Mouse (Mus musculus) bone marrow macrophage, adult 2 months (primary cell): ENCODE measurements around the gene 1700020A23Rik. TPM values are rescaled to one million over a fixed set of nuclear protein-coding genes. Genes with fewer than 3 reads are reported as not detected.
A peak's percentile ranks its signal among the peaks of the same experiment; 100 is the strongest.
"Not testable (repeated sequence)": the region's sequence is repeated elsewhere in the genome, so short reads cannot be mapped to it uniquely, and the experiment has no call there.

Experiments used
- H3K27ac ChIP-seq: 2 replicates; pipeline ENCODE4 v1.5.1; 2012; ENCODE audit warnings: low read depth, low read length; ENCODE audit not compliant: insufficient read depth
- H3K4me1 ChIP-seq: 2 replicates; pipeline ENCODE4 v1.6.1; 2012; ENCODE audit warnings: low read length; ENCODE audit not compliant: control insufficient read depth, insufficient read depth
- H3K4me3 ChIP-seq: 2 replicates; pipeline ENCODE4 v1.5.1; 2012; ENCODE audit warnings: mild to moderate bottlenecking, low read length, moderate library complexity; ENCODE audit not compliant: insufficient read depth
- CTCF ChIP-seq: IDR thresholded peaks from 2 replicates; pipeline ENCODE4 v1.5.1; 2012; ENCODE audit warnings: low read depth, mild to moderate bottlenecking, low read length, moderate library complexity
- POLR2A ChIP-seq: IDR thresholded peaks from 2 replicates; pipeline ENCODE4 v1.6.1; 2012; ENCODE audit warnings: mild to moderate bottlenecking, low read depth, low read length, borderline replicate concordance
- polyA plus RNA-seq: library from polyadenylated mRNA; stranded (reverse); fragments of >200 nt; gene quantifications from 2 replicates; pipeline ENCODE4 v1.2.4, GENCODE M21; 2012; ENCODE audit not compliant: missing spikeins, insufficient read depth, insufficient read length

The 1700020A23Rik gene
- not detected in 2 replicates for polyA plus RNA-seq

GRCm38 (mm10) chr2:130404939-130405338 is at the start of gene 1700020A23Rik, which contains the start of gene Gm28372:
1700020A23Rik (plus strand) TSS chr2:130405259.
Gm28372 (plus strand) TSS chr2:130405239.
- no peak for TF ChIP-seq CTCF
- Histone ChIP-seq H3K4me1 (no peaks in the 10 kb centered on the region), H3K4me3 (no peak within 1 kb of the TSS), H3K27ac (no peak within 1 kb of the TSS)

GRCm38 (mm10) chr2:130357551-130357950 is 47.5 kb upstream of the 1700020A23Rik start:
- H3K4me1 ChIP-seq, result no peaks in the 10 kb centered on the region
- no peak overlapping the region for H3K4me3 ChIP-seq
- no peak overlapping the region for H3K27ac ChIP-seq
- TF ChIP-seq POLR2A (no peak), CTCF (no peak)

- no peak for TF ChIP-seq CTCF
- TF ChIP-seq POLR2A, result no peak
- Histone ChIP-seq H3K4me3 (no peak overlapping the region), H3K27ac (no peak overlapping the region), H3K4me1 (no peaks in the 10 kb centered on the region)
These were observed 46.2 kb upstream of the 1700020A23Rik start for GRCm38 (mm10) chr2:130358852-130359251.

- Histone ChIP-seq H3K4me1 (no peaks in the 10 kb centered on the region), H3K27ac (no peak overlapping the region), H3K4me3 (no peak overlapping the region)
- peak; percentile 61 for TF ChIP-seq CTCF
- TF ChIP-seq POLR2A, result no peak
These were observed 42.5 kb upstream of the 1700020A23Rik start for GRCm38 (mm10) chr2:130362511-130363026.

GRCm38 (mm10) chr2:130365211-130366094 is 39.6 kb upstream of the 1700020A23Rik start:
- no peak overlapping the region for H3K4me3 ChIP-seq

GRCm38 (mm10) chr2:130367386-130367785 is 37.7 kb upstream of the 1700020A23Rik start:
- Histone ChIP-seq H3K4me3 (no peak overlapping the region), H3K4me1 (no peaks in the 10 kb centered on the region), H3K27ac (no peak overlapping the region)
- TF ChIP-seq POLR2A (no peak), CTCF (no peak)

More at GRCm38 (mm10) chr2:130365211-130366094, 39.6 kb upstream of the 1700020A23Rik start:
- Histone ChIP-seq H3K27ac (no peak overlapping the region), H3K4me1 (no peaks in the 10 kb centered on the region)
- TF ChIP-seq CTCF (no peak), POLR2A (no peak)

GRCm38 (mm10) chr2:130373026-130373425 is 32.0 kb upstream of the 1700020A23Rik start:
- H3K27ac ChIP-seq, H3K4me3 ChIP-seq, H3K4me1 ChIP-seq: not testable (repeated sequence)

GRCm38 (mm10) chr2:130374951-130375350 is 30.1 kb upstream of the 1700020A23Rik start:
- TF ChIP-seq CTCF (no peak), POLR2A (no peak)
- H3K4me3 ChIP-seq, result no peak overlapping the region
- no peak overlapping the region for H3K27ac ChIP-seq
- no peaks in the 10 kb centered on the region for H3K4me1 ChIP-seq

GRCm38 (mm10) chr2:130383205-130383604 is 21.9 kb upstream of the 1700020A23Rik start:
- Histone ChIP-seq H3K4me1 (no peaks in the 10 kb centered on the region), H3K27ac (no peak overlapping the region), H3K4me3 (no peak overlapping the region)
- TF ChIP-seq POLR2A (no peak), CTCF (no peak)

GRCm38 (mm10) chr2:130383895-130384294 is 21.2 kb upstream of the 1700020A23Rik start:
- H3K27ac ChIP-seq, result no peak overlapping the region
- TF ChIP-seq CTCF, result no peak
- TF ChIP-seq POLR2A, result no peak
- H3K4me1 ChIP-seq, result no peaks in the 10 kb centered on the region
- H3K4me3 ChIP-seq, result no peak overlapping the region

- no peak overlapping the region for H3K4me3 ChIP-seq
- H3K27ac ChIP-seq, result no peak overlapping the region
- H3K4me1 ChIP-seq, result no peaks in the 10 kb centered on the region
- TF ChIP-seq POLR2A, result no peak
- TF ChIP-seq CTCF, result no peak
These were observed 18.8 kb upstream of the 1700020A23Rik start for GRCm38 (mm10) chr2:130386212-130386611.
